Mouse (Mus musculus) adrenal gland, postnatal 14 days (tissue): ENCODE data around the gene Mxra7. TPM values are rescaled to one million over a fixed set of nuclear protein-coding genes. Genes with fewer than 3 reads are reported as not detected.
"Not testable (repeated sequence)": the region's sequence is repeated elsewhere in the genome, so short reads cannot be mapped to it uniquely, and the experiment has no call there.

Experiments used
- DNase-seq: peaks from one replicate; pipeline ENCODE4 v3.0.0; 2021; ENCODE audit warnings: mixed read lengths
- long read RNA-seq, 2 experiments: library from polyadenylated mRNA; stranded (forward); transcript quantifications; one replicate each; pipeline ENCODE4 v2.0.0; 2021
- total RNA-seq: library from RNA; stranded (reverse); gene quantifications from 2 replicates; pipeline ENCODE4 v1.2.3, GENCODE M21; 2021

Mxra7 gene
- total RNA-seq = 28.6 and 32.8 TPM in 2 replicates
- long read RNA-seq, experiment 1, transcript Mxra7-201 (4 exons, 2,063 nt) = major isoform, 28 of 58 reads
- long read RNA-seq, experiment 1, transcript Mxra7-202 (5 exons, 757 nt) = minor isoform, 10 of 58 reads
- long read RNA-seq, experiment 1, partial matches to known transcripts = 1 of 58 reads
- long read RNA-seq, experiment 1, other reads (novel, unspliced or antisense) = 17 of 58 reads
- long read RNA-seq, experiment 2, transcript Mxra7-202 (5 exons, 757 nt) = minor isoform, 5 of 49 reads
- long read RNA-seq, experiment 2, transcript Mxra7-201 (4 exons, 2,063 nt) = major isoform, 28 of 49 reads
- long read RNA-seq, experiment 2, partial matches to known transcripts = 1 of 49 reads
- long read RNA-seq, experiment 2, other reads (novel, unspliced or antisense) = 15 of 49 reads

DNA sequence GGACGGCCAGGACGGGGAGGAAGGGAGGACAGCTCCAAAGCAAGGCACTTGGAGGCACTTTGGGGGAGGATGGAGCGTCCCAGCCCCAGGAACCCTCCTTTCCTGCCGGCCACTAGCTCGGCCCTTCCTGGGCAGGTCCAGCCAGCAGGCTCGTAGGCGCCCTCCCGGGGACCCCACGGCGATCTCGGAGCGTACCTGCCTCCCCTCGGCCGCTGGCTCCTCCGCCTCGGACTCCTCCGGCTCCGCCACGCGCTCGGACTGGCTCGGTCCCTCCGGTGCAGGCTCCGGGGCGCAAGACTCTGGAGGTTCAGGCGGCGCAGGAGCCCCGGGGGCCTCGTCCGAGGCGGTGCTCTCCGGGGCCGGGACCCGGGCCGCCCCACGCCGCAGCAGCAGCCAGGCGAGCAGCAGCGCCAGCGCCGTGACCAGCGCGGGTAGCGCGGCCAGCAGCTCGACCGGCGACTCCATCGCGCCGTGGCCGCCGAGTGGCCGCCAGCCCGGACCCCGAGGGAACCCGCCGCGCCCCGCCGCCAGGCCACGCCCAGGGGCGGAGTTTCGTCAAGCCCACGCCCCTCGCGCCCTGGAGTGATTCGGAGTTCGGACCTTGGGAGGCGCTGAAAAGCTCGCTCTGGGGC is at the start of gene Mxra7:
Gene Mxra7, minus strand, starts transcription at position 513 of the 632 bp plus-strand sequence.
- DNase-seq = peak; percentile 91

DNA sequence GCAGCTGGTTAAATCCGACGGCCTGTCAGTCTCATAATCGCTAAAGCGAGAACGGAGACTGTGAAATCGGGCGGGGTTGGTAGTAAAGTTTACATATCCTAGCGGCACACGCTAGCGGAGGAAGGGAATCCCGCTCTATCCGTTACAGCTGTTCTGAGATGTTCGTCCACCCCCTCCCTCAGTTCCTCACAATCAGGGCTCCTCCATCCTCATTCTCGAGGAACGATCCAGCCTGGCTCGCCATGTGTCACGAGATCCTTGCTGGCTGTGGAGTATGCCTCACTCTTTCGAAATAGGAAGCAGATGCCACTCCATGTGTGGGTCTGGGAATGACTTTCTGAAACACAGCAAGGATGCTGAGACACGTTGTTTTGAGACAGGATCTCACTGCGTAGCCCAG is 46.1 kb upstream of the Mxra7 start:
- DNase-seq = no peak

DNA sequence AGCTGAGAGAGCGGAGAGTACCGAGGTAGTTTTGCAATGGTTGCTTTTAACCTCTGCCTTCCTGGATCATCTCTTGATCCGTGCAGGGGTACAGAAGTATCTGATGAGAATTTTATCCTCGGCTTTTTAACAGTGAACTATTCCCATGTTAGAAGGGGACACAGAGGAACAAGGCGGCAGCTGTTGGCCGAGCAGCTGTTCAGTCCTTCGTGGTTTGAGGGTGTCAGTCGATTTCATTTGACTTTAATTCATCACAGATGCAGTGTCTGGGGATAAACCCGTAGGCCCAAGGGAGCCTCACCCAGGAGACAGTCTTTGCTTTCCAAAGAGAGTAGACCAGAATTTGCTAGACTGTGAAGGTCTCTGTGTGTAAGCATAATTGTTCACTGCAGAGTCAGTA is 43.7 kb upstream of the Mxra7 start:
- DNase-seq = no peak

DNA sequence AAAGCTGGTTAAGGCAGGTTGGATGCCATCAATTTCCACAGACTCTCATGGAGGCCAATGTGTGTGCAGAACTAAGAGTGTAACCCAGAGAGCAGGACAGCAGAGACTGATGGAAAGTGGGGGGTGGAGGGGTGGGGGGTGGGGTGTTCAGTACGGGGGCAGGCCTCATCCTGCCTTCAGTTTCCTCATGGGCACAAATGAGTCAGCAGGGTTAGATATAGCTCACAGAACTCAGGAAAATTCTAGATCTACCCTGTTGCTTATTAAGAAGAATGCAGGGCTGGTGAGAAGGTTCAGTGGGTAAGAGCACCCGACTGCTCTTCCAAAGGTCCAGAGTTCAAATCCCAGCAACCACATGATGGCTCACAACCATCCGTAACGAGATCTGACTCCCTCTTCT is 41.8 kb upstream of the Mxra7 start:
- no peak for DNase-seq

DNA sequence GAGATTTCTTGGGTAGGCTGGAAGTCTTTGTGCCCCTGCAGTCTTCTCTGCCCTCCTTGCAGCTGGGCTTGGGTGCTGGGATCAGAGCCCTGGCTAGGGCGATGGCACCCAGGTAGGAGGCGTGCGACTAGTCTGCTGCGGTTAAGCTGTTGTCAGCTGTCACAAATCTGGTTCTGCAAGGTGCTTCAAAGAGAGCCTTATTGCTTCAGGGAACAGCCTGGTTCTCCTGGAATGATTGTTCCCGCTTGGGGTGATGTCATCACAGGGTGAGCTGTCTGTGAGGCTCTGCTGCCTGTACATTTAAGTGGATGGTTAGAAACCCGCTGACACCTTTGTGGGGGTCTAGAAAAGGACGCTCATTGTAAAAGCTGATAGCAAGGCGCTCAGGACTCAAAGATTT is 41.4 kb upstream of the Mxra7 start:
- no peak for DNase-seq

DNA sequence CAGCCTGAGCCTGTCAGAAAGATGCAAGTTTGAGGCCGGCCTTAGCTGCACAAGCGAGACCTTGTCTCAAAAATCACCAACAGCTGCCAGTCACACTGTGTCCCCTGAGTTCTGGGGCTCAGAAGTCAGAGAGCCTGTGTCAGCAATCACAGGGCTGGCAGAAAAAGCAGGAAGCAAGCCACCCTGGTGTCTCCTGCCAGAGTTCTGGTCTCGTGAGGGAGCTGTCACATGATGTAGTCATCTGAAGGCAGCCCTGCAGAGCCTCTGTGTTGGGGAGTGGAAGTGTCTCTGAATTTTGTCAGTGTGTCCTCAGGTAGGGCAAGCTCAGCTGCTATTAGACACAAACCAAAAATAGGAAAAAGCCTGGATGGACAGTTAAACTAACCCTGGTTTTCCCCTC is 40.3 kb upstream of the Mxra7 start:
- peak; percentile 70 for DNase-seq

DNA sequence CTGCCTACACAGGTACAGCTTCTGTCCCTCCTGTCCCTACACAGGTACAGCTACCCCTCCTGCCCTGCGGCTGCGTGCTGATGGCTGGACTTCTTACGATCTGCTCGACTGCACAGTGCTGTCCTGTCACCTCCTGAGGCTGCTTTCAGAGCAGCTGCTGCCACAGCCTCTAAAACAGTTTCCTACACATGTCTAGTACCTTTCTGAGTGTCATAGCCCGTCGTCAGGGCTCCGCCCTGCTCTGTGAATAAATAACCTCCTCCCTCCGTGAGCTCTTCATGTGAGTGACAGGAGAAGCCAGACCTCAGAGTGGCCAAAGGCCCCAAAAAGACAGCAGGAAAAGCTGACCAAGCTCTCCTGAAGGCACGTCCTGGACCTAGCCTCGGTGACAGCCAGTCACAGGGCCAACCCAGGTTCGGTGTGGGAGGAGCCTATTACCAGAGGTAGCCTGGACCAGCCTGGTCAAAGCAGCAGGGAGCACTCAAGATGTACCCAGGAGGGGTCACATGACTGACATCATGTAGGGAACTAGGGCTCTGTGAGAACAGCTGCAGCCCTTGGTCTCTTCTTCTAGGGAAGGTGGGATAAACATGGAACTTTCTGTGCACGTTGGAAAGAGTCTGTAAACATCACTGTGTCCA is 38.2 kb upstream of the Mxra7 start:
- no peak for DNase-seq

DNA sequence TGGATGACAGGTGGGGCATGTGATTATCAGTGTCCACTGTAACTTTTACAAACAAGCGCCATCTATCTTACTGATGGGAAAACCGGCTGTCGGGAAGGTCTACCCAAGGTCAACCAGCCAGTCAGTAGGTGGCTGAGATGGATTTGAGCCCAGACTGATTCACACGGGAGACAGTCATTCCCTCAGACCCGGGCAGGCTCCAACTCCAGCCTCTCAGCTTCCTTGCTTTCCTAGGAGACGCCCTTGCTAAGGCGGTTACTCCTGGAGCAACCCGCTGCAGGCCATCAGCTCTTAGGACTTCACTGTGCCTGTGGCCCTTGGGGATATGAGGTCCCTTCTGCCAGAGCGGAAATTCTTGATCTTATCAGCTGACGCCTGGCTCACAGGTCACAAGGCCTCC is 36.6 kb upstream of the Mxra7 start:
- DNase-seq = peak; percentile 56

DNA sequence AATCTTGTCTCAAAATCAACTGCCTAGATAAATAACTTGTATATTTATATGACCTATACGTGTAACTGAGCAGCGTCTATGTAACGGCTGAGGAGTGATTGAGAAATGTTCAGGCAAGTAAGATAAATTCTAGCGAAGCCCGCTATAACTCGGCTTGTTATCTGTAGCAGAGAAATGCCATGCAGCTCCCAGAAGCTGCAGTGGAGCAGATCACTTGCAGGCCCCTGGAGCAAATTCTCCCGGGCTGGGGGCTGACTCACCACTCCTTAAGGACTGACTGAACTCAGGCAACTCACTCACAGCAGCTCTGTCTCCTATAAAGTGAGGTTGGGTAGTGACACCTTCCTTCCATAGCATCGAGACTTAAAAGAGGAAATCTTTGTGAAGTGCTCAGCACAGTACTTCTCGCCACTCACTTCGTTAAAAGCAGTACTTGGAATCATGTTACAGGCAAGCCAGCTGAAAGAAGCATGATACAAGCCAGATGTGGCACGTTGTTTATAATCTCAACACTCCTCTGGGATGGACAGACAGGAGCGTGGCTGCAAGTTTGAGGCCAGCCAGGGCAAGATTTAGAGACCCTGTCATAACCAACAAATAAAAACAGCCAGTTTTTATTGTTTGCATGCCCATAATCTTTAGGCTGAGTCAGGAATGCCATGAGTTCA is 29.5 kb upstream of the Mxra7 start:
- no peak for DNase-seq

DNA sequence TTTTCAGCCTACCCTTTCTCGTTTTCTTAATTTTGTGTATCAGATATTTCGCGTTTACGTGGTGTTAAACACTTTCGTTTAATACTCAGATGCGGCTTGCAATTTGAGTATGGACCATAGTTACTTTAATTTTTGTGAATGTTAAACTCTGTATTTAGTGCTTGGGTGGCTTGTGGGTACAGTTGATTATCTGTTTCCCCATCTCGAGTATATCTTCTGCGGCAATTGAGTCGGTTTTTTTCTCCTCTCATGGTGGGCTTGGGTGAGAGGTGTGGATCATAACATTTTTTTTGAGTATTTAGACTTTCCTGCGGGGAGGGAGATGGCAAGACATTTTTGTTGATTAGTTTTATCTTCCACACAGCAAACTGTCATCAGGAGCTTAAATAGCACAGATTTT is 26.4 kb upstream of the Mxra7 start:
- DNase-seq = no peak

DNA sequence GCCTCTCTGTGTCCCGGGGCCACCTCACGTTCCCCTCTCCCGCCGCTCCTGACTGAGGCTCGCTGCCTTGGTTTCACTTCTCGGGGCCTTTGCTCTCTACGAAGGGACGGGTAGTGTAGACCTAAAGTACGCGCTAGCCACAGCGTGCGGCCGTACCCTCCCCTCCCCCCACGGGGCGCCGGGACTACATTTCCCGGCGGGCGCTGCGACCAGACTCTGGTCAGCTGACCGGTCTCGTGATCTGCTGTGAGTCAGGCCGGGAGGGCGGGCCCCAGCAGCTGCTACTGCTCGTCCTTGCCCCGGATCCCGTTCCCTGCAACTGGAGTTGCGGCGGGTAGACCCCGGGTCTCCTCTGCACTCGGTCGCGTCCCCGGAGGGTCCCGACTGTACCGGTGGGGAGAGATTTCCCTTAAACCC is 25.7 kb upstream of the Mxra7 start:
- DNase-seq = peak; percentile 98

DNA sequence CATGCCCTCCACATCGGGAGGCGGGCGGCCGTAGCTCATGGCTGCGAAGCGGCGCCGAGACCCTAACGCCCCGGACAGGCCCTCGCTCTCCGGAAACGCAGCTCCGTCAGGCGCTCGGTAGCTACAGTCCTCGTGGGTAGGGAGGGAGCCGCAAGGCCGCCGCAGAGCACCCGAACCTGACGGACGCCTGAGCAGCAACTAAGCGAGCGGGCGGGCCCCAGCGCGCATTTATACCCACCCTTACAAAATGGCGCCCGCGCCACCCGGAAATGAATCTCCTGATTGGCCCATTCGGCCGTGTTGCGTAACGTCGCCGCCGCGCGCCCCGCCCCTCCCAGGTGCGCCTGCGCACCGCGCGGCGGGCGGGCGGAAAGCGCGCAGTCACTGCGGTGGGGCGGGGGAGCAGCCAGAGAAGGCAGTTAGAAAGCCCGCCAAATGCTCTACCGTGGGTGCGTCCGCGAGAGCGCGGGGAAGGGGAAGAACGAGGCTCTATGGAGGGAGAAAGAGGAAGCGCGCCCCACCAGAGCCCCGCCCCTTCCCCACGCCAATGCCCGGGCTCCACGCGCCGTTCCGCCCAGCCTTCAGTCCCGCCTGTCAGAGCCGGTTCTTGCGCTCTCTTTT is 25.2 kb upstream of the Mxra7 start, which contains the start of gene Srsf2:
Gene Srsf2, minus strand, starts transcription at position 204 of the 621 bp plus-strand sequence.
- DNase-seq = peak; percentile 97

DNA sequence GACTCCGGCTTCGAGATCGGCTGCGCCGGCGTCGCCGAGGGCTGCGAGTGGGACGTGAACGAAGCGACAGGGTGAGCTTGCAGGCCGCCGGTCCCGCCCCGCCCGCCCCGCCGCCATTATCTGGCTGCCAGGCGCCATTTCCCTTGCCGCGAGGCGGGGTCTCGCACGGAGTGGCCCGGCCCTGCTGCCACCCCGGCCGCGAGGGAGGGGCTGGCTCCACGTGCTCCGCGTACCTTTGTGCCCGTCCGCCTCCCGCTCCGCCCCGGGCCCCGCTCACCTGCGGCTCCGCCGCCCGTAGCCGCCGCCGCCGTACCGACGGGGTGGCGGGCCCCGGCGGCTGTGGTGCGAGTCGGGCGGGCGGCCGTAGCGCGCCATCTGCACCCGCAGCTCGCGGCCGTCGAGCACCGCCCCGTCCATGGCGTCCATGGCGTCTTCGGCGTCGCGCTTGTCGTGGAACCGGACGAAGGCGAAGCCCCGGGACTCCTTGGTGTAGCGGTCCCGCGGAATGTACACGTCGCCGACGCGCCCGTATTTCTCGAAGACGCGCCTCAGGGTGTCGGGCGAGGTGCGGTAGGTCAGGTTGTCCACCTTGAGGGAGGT is 24.5 kb upstream of the Mxra7 start, which contains the start of gene Mfsd11:
Gene Mfsd11, plus strand, starts transcription at position 150 of the 600 bp plus-strand sequence.
- DNase-seq = peak; percentile 93

DNA sequence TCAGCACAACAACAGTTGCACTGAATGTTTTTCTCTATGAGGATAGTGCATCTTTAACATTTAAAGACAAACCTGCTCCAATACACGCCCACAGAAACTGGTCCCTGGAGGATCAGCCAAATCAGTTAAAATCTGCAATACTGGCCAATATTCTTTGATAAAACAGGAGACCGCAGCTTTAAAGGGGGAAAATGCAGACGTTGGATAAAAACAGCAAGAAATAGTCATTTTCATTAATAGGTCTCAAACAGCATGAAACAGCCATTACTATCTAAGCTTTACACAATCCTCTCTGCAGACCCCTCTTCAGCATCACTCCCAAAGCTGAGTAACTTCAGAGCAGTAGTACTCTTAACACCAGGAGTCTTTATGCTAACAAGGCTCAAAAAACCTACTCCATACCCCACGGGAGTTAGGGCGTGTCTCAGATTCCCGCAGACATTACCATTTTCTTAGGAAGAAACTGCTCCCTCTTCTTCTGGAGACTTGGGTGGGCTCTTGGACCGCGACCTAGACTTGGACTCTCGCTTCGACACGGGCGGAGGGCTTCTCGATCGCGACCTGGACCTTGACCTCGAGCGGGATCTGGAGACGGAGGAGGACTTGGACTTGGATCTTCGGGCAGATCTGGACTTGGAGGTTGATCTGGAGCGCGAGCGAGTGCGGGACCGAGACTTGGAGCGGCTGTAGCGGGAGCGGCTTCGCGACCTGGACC is 23.9 kb upstream of the Mxra7 start:
- DNase-seq = no peak

DNA sequence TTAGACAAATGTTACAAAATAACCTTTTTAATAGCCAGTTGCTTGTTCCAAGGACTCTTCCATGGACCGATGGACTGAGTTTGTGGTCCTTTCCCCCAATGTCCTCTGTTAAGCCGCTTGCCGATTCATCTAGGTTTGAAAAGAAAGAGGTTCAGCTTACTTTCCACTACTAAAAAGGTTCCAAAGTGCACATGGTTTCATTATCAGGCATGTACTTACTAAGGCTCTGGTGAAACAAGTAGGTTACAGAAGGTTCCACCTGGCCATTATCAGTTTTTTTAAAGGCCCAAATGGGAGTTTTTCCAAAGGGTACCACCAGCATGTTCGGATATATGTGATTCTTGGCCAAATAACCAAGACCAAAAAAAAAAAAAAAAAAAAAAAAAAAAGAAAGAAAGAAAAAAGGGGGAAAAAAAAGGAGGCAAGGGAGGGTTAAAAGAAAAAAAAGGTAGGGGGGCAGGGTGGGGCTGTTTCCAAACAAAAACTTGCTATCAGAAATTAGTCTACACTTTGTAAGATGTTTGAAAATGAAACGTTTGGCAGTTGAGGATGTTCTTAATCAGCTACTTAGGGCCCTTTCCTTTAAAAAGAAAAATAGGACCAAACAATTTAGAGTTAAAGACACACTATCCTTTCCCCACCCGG is 23.1 kb upstream of the Mxra7 start:
- DNase-seq = no peak

DNA sequence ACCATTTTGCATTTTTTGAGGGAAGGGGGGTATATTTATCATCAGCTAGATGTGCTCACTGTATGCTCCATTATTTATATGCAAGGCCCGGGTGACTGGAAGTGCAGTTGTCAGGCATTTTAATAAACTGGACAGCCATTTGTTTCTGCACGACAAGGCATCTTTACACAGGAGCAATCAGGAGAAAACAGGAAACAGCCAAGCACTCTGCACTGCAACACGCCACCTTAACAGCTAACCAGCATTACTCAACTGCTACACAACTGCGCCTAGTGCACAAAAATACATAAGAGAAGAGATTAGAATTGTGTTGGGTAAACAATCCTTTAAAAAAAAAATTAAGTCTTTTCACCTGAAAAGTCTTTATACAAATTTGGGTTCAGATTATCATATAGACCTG is 22.2 kb upstream of the Mxra7 start:
- DNase-seq = no peak

DNA sequence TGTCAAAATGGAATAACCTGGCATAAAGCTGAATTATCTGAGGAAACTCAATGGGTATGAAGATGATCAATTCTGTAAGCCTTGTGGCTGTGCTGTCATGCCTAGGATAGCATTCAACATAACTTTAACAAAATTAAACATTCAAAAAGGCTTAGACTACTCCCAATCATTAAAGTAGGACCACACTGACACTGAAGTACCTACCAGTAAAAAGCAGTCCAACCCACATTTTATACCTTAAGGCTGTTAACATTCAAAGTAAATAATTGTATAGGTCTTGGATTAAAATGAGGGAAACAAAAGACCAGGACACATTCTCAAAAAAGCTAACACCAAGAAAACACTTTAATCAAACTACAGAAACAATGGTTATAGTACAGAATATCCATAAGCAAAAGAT is 21.7 kb upstream of the Mxra7 start:
- DNase-seq = no peak

DNA sequence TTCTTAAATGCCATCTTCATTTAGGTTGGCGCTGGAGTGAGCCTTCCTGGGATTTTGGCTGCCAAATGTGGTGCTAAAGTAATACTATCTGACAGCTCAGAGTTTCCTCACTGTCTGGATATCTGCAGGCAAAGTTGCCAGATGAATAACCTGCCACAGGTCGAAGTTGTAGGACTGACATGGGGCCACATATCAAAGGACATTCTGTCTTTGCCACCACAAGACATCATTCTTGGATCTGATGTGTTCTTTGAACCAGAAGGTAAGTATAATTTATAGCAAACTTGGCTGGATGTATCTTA is 21.0 kb upstream of the Mxra7 start:
- not testable (repeated sequence) for DNase-seq

DNA sequence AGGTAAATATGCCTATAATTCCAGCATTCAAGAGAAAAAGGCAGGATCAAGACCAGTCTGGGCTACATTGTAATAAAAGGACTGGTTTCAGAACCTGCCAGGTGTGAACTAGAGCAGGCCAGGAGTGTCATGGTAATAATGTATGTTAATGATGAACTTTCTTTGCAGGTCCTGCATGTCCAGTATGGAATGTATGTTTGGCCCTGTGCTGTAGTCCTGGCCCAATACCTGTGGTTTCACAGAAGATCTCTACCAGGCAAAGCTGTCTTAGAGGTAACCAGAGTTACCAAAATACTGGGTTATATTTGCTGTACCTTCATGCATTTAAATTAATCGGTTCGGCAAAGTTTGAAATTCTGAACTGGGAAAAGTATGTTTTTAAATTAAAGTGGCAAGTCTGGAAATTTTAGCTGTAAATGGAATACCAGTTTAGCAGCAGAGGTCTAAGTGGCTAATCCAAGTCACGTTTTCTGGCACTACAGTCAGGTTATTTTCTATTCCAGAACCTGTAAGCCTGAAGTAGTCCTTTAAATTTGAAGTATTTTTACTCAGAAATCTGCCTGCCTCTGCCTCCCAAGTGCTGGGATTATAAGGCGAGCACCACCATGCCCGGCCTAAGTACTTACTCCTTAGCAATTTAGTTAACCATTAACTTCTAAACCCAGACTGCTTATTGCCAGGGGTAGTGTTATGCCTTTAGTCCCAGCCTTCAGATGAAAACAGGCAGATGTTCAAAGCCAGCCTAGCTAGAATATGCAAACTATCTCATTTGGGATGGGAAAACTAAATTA is 20.4 kb upstream of the Mxra7 start:
- no peak for DNase-seq
